12 mouse cellular contexts compared by ENCODE assay signal in genomic region chr17:56030238-56030870, GRCm38 (mm10). TPM values are rescaled to one million over a fixed set of nuclear protein-coding genes. Genes with fewer than 3 reads are reported as not detected.
DNase-seq lines count a peak whose midpoint lies in the region; ATAC-seq and TF ChIP-seq lines count a peak whose summit lies in the region.
"Had no signal": no experiment of that assay in that cellular context is flagged by ENCODE, and none has a peak within 500 bp of the region (broad histone marks: within the 10 kb centered on the region; RNA-seq: fewer than 3 reads in every experiment).

No protein-coding gene starts in this region.

- TF ChIP-seq POLR2A in spleen, adult 2 months (IDR thresholded peaks at IDR 0.05; ENCODE audit: low read depth, low read length): no peak

- H3K9ac ChIP-seq in kidney, embryonic 14.5 days (ENCODE audit: low read depth, low read length): no peak overlapping the region
- H3K9ac ChIP-seq in liver, postnatal 0 days (replicated peaks): 0 out of 2 replicates have a peak overlapping the region, but pooled peaks have one; percentile 12
- H3K9ac ChIP-seq: forebrain, embryonic 15.5 days had no signal

- peaks cover 27% of the 10 kb centered on the region for H3K4me1 ChIP-seq in kidney, embryonic 14.5 days (ENCODE audit: control insufficient read depth, insufficient read depth, low read length)
- peaks cover 40% of the 10 kb centered on the region; the same call in 1 of the 2 replicates for H3K4me1 ChIP-seq in spleen, adult 2 months (ENCODE audit: control insufficient read depth, insufficient read depth, insufficient read length)
- peaks cover 46% of the 10 kb centered on the region for H3K4me1 ChIP-seq in liver, postnatal 0 days (ENCODE audit: insufficient read depth)

- H3K36me3 ChIP-seq in kidney, embryonic 14.5 days (ENCODE audit: control insufficient read depth, insufficient read depth, low read length): peaks cover 36% of the 10 kb centered on the region
- 0 out of 2 replicates have a peak, but pooled peaks cover 2% of the 10 kb centered on the region for H3K36me3 ChIP-seq in spleen, adult 2 months (ENCODE audit: control insufficient read depth, insufficient read depth, low read length)
- H3K36me3 ChIP-seq in liver, postnatal 0 days (replicated peaks; ENCODE audit: insufficient read depth, low read length): peaks cover 18% of the 10 kb centered on the region

- no peaks in the 10 kb centered on the region for H3K27me3 ChIP-seq in kidney, embryonic 14.5 days (ENCODE audit: control insufficient read depth, insufficient read depth, low read length)
- no peaks in the 10 kb centered on the region for H3K27me3 ChIP-seq in spleen, adult 2 months (ENCODE audit: control insufficient read depth, insufficient read depth, low read length)
- H3K27me3 ChIP-seq in liver, postnatal 0 days (ENCODE audit: insufficient read depth, low read length): no peaks in the 10 kb centered on the region
- H3K27me3 ChIP-seq: forebrain, embryonic 15.5 days had no signal

- no peak overlapping the region for H3K4me3 ChIP-seq in kidney, embryonic 14.5 days (ENCODE audit: low read length)
- H3K4me3 ChIP-seq in spleen, adult 2 months (ENCODE audit: extremely low read depth, insufficient read depth, insufficient read length): no peak overlapping the region
- H3K4me3 ChIP-seq in liver, postnatal 0 days (ENCODE audit: low read depth, low read length): no peak overlapping the region
- H3K4me3 ChIP-seq: forebrain, embryonic 15.5 days had no signal

- no peak for TF ChIP-seq EP300 in liver, postnatal 0 days (IDR thresholded peaks at IDR 0.05; ENCODE audit: low read depth)

- ATAC-seq in kidney, embryonic 14.5 days (ENCODE audit: low FRiP score, low TSS enrichment): peak; percentile 3; the same call in 1 of the 2 replicates
- ATAC-seq in liver, postnatal 0 days: no peak
- no peak for ATAC-seq in granulocyte monocyte progenitor cell, adult 5-6 weeks (replicated peaks; ENCODE audit: poor library complexity, severe bottlenecking)
- ATAC-seq: forebrain, embryonic 15.5 days; hindbrain, embryonic 16.5 days had no signal

- 89% methylated on average over 9 of the region's 9 CpGs for WGBS in kidney, embryonic 14.5 days
- 72% methylated on average over 9 of the region's 9 CpGs for WGBS in spleen, adult 2 months
- 84% methylated on average over 9 of the region's 9 CpGs for WGBS in liver, postnatal 0 days (ENCODE audit: insufficient replicate concordance)

- DNase-seq in adrenal gland, postnatal 14 days: peak; percentile 39
- no peak for DNase-seq in adrenal gland, postnatal 10 days
- no peak for DNase-seq in kidney, postnatal 25 days
- DNase-seq in spleen, adult 2 months (ENCODE audit: low read depth in 1 of 2, low spot score in 2 of 2): no peak
- no peak for DNase-seq in spleen, postnatal 36 days (ENCODE audit: low spot score in 2 of 2)
- DNase-seq in liver, postnatal 0 days: no peak
- DNase-seq: embryo, embryonic 11 days had no signal

- no peak for TF ChIP-seq CTCF in spleen, adult 2 months (IDR thresholded peaks at IDR 0.05; ENCODE audit: extremely low read depth, insufficient read depth, insufficient read length, insufficient replicate concordance)
- TF ChIP-seq CTCF in liver, postnatal 0 days (IDR thresholded peaks at IDR 0.05; ENCODE audit: low read depth): no peak

- no peak overlapping the region for H3K4me2 ChIP-seq in kidney, embryonic 14.5 days (replicated peaks; ENCODE audit: low read depth, low read length)
- H3K4me2 ChIP-seq in liver, postnatal 0 days (ENCODE audit: low read depth, low read length): no peak overlapping the region
- H3K4me2 ChIP-seq: forebrain, embryonic 15.5 days had no signal

- no peak overlapping the region for H3K27ac ChIP-seq in kidney, embryonic 14.5 days (ENCODE audit: low read depth, low read length)
- peak overlapping the region; percentile 37; the same call in 1 of the 2 replicates for H3K27ac ChIP-seq in spleen, adult 2 months (ENCODE audit: insufficient read depth, low read length)
- peak overlapping the region; percentile 86; the same call in 1 of the 2 replicates for H3K27ac ChIP-seq in liver, postnatal 0 days (ENCODE audit: low read depth)
- H3K27ac ChIP-seq: forebrain, embryonic 15.5 days had no signal

- no peaks in the 10 kb centered on the region for H3K9me3 ChIP-seq in kidney, embryonic 14.5 days (ENCODE audit: control insufficient read depth, low read length)
- H3K9me3 ChIP-seq in liver, postnatal 0 days (ENCODE audit: low read length): no peaks in the 10 kb centered on the region
- H3K9me3 ChIP-seq: forebrain, embryonic 15.5 days had no signal

RNA-seq across cellular contexts. Expression of gene Sh3gl1, which starts 6.1 kb away (rescaled TPM):
- total RNA-seq in adrenal gland, postnatal 14 days (2021): 46.2 and 53.7 TPM in 2 replicates
- total RNA-seq in adrenal gland, postnatal 10 days (2021): 10 to 100 TPM; 49.3 to 50.7 TPM
- polyA plus RNA-seq in kidney, embryonic 14.5 days (2014; fragmentation: Nextera tagmentation; extraction: Ambion mirVana): 145 and 155 TPM in 2 replicates
- polyA plus RNA-seq in spleen, adult 2 months (2012; rRNA removed): 72.3 and 80.8 TPM in 2 replicates
- 35.9 and 37.1 TPM in 2 replicates for polyA plus RNA-seq in liver, postnatal 0 days (2015; fragmentation: Nextera tagmentation; extraction: Ambion mirVana)
- total RNA-seq in granulocyte monocyte progenitor cell, adult 5-6 weeks (2014; fragmentation: Nextera tagmentation): 23.8 and 29.4 TPM in 2 replicates
- 23.0 and 25.3 TPM in 2 replicates for total RNA-seq in granulocyte monocyte progenitor cell, adult 5-6 weeks (2017)

RNA-seq across cellular contexts. Expression of gene Chaf1a, which starts 9.9 kb away (rescaled TPM):
- 8.3 and 10.2 TPM in 2 replicates for total RNA-seq in adrenal gland, postnatal 14 days (2021)
- 10 to 100 TPM in 1 of 2 experiments, 1 to 10 TPM in 1; 8.4 to 10.9 TPM for total RNA-seq in adrenal gland, postnatal 10 days (2021)
- polyA plus RNA-seq in kidney, embryonic 14.5 days (2014; fragmentation: Nextera tagmentation; extraction: Ambion mirVana): 14.1 and 25.4 TPM in 2 replicates
- polyA plus RNA-seq in spleen, adult 2 months (2012; rRNA removed): 2.8 and 4.3 TPM in 2 replicates
- 4.9 and 6.5 TPM in 2 replicates for polyA plus RNA-seq in liver, postnatal 0 days (2015; fragmentation: Nextera tagmentation; extraction: Ambion mirVana)
- total RNA-seq in granulocyte monocyte progenitor cell, adult 5-6 weeks (2014; fragmentation: Nextera tagmentation): 36.0 and 39.4 TPM in 2 replicates
- 32.1 and 36.0 TPM in 2 replicates for total RNA-seq in granulocyte monocyte progenitor cell, adult 5-6 weeks (2017)

RNA-seq across cellular contexts. Expression of gene Mpnd, which starts 24.8 kb away (rescaled TPM):
- 86.1 and 91.1 TPM in 2 replicates for total RNA-seq in adrenal gland, postnatal 14 days (2021)
- 10 to 100 TPM; 77.0 to 91.2 TPM for total RNA-seq in adrenal gland, postnatal 10 days (2021)
- polyA plus RNA-seq in kidney, embryonic 14.5 days (2014; fragmentation: Nextera tagmentation; extraction: Ambion mirVana): 110 and 112 TPM in 2 replicates
- 76.7 and 135 TPM in 2 replicates for polyA plus RNA-seq in spleen, adult 2 months (2012; rRNA removed)
- 17.5 and 23.9 TPM in 2 replicates for polyA plus RNA-seq in liver, postnatal 0 days (2015; fragmentation: Nextera tagmentation; extraction: Ambion mirVana)
- 22.0 and 30.8 TPM in 2 replicates for total RNA-seq in granulocyte monocyte progenitor cell, adult 5-6 weeks (2014; fragmentation: Nextera tagmentation)
- total RNA-seq in granulocyte monocyte progenitor cell, adult 5-6 weeks (2017): 45.8 and 62.2 TPM in 2 replicates

RNA-seq across cellular contexts. Expression of gene Stap2, which starts 25.0 kb away (rescaled TPM):
- total RNA-seq in adrenal gland, postnatal 14 days (2021): 14.5 and 14.6 TPM in 2 replicates
- 10 to 100 TPM; 15.2 to 17.2 TPM for total RNA-seq in adrenal gland, postnatal 10 days (2021)
- polyA plus RNA-seq in kidney, embryonic 14.5 days (2014; fragmentation: Nextera tagmentation; extraction: Ambion mirVana): 13.7 and 14.6 TPM in 2 replicates
- 9.1 and 12.0 TPM in 2 replicates for polyA plus RNA-seq in spleen, adult 2 months (2012; rRNA removed)
- polyA plus RNA-seq in liver, postnatal 0 days (2015; fragmentation: Nextera tagmentation; extraction: Ambion mirVana): 14.3 and 16.8 TPM in 2 replicates
- not detected in 2 replicates for total RNA-seq in granulocyte monocyte progenitor cell, adult 5-6 weeks (2014; fragmentation: Nextera tagmentation)
- 0.36 TPM in 1 of 2 replicates, not detected in the other for total RNA-seq in granulocyte monocyte progenitor cell, adult 5-6 weeks (2017)

RNA-seq across cellular contexts. Expression of gene Fsd1, which starts 44.0 kb away (rescaled TPM):
- total RNA-seq in adrenal gland, postnatal 14 days (2021): 1.6 and 2.9 TPM in 2 replicates
- total RNA-seq in adrenal gland, postnatal 10 days (2021): 1 to 10 TPM; 1.4 to 3.7 TPM
- polyA plus RNA-seq in kidney, embryonic 14.5 days (2014; fragmentation: Nextera tagmentation; extraction: Ambion mirVana): 20.7 and 25.7 TPM in 2 replicates
- 0.06 and 0.07 TPM in 2 replicates for polyA plus RNA-seq in spleen, adult 2 months (2012; rRNA removed)
- not detected in 2 replicates for polyA plus RNA-seq in liver, postnatal 0 days (2015; fragmentation: Nextera tagmentation; extraction: Ambion mirVana)
- total RNA-seq in granulocyte monocyte progenitor cell, adult 5-6 weeks (2014; fragmentation: Nextera tagmentation): not detected in 2 replicates
- total RNA-seq in granulocyte monocyte progenitor cell, adult 5-6 weeks (2017): not detected in 2 replicates
- total RNA-seq: heart, adult 18-20 months had no signal
